Mouse (Mus musculus) kidney, adult 2 months (tissue): ENCODE results near the gene Olfr555.

Experiments
- CTCF ChIP-seq: fragments of 200-500 bp; conservative IDR thresholded peaks from 2 replicates; pipeline ENCODE4 v1.5.1; 2011; ENCODE audit warnings: low read depth, mild to moderate bottlenecking, control low read depth, low read length, moderate library complexity, mixed read lengths; ENCODE audit not compliant: insufficient read depth, insufficient read length
- POLR2A ChIP-seq: fragments of 200-500 bp; IDR thresholded peaks from one replicate; pipeline ENCODE4 v1.6.1; 2011; ENCODE audit warnings: low read depth, low read length, control low read depth

DNA sequence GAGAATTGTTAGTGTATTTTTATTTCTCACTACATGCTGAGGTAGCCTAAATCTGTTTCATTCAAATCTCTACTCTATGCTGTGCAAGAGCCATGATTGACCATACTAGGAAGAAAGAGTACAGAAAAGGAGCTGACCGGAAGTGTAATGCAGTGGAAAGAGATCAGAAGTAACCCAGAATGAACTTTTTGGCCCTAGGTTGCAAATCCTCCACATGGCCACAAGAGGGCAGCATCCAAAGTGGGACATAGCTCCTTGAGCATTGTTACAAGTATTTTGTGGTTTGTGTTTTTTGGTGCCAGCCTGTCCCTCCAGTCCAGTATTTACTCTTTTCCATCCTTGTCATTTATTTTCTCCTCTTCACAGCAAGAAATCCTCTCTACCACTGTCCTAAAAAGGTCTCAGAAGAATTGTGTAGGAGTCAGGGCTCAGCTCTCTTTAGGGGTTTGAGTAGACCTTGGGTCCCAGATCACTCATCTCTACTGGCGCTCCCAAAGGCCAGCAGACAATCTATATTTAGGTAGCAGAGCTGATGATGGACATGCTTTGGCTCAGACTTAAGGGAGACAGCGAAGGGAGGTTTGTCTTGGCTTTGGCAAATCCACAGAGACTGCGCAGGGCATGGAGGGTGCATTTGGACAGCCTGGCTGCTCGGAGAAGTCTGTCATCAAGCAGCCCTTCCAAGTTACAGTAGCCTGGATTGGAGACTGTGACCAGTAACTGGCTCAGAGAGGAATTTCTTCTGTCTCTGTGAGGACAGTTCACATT is 36.9 kb downstream of the Olfr555 start, which contains the start of gene Olfr557:
- TF ChIP-seq CTCF = peak; percentile 84
- TF ChIP-seq POLR2A = no peak
